Mouse (Mus musculus): Measurements from ENCODE around the gene Nenf.

Gene Nenf

DNA sequence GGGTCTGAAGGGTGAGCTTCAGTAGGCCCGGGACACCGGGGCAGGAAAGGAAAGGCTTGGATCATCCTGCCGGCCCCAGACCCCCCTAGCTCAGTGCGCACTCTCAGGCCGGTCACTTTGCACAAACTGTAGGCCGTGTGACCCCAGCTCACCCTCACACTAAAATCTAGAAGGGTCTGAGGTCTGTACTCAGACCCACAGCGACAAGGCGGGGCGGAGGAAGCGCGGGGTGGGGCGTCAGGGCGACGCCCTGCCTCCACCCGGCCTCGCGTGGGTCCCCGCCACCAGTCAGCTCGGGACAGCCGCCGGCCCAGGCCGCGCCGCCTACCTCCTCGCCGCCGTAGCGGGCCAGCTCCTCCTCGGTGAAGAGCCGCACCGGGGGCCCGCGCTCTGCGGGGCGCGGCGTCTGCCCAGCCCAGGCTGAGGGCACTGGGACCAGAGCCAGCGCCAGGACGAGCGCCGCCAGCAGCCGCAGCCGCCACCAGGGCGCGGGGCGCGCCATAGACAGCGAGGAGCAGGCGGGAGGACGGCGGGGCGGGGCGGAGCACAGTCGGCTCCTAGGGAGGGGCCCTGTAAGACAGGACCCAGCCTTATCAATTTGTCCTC, at the start of gene Nenf:
Gene Nenf (minus strand): TSS at position 604 of the 606 bp plus-strand sequence.
- no peak for DNase-seq (ENCODE audit: low read depth, low spot score)

DNA sequence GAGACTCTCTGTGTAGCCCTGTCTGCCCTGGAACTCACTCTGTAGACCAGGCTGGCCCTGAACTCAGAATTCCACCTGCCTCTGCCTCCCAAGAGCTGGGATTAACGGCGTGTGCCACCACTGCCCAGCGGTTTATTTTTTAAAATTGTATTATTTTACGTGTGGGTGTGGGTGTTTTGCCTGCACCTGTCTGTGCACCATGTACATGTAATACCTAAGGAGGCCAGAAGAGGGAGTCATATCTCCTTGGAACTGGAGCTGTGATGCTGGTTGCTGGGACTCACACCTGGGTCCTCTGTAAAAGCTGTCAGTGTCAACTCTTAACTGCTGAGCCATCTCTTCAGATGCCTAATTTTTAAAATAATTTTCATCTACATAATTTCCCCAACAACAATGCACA, 46.5 kb upstream of the Nenf start:
- no peak for DNase-seq (ENCODE audit: low read depth, low spot score)

DNA sequence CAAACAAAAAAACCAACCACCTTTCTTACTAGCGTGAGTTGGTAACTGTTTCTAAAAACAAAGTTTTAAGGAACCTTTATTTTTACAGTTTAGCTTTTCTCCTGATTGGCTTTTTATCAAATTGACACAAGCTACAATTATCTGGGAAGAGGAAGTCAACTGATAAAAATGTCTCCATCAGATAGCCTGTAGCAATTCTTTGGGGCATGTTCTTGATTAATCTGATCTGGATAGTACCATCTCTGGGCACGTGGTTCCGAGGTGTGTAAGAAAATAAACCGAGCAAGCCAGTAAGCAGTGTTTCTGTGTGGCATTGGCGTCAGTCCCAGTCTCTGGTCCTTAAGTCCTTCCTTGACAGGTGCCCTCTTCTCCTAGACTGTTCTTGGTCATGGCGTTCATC, 44.4 kb upstream of the Nenf start:
- DNase-seq (ENCODE audit: low read depth, low spot score): no peak

DNA sequence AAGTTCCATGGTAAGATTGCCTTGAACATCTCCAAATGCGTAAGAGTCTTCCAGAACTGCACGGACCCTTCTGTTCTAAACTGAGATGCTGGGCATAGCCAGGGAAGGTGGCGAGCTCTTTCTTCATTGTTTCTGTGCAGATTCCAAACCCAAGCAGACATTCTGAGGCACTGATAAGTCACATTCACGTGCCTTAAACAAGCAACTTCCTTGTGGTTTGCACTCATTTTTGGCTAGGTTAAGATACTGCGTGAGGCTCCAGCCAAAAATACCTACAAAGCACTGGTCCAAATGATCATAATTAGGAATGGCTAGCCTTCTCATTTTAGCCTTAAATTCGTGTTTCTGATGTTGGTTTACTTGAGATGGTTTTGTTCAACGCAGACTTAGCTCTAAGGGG, 41.5 kb upstream of the Nenf start:
- DNase-seq (ENCODE audit: low read depth, low spot score): no peak

DNA sequence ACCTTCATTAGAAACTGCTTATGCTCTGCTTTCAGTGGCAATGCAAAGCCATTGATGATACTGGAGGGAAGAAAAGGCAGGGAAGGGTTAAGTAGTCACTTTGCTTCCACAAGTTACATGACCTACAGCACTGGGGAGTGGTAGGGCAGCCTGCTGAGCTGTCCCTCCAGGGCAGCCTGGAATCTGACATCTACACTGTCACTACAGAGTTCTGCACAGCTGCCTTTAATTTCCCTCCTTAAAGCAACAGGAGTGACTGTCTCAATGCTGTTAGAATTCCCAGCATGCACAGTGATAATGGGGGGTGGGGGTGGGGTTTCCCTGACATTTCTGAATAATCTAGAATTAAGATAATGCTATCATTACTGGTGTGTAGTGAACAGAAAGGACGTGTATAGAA, 38.9 kb upstream of the Nenf start:
- no peak for DNase-seq (ENCODE audit: low read depth, low spot score)

DNA sequence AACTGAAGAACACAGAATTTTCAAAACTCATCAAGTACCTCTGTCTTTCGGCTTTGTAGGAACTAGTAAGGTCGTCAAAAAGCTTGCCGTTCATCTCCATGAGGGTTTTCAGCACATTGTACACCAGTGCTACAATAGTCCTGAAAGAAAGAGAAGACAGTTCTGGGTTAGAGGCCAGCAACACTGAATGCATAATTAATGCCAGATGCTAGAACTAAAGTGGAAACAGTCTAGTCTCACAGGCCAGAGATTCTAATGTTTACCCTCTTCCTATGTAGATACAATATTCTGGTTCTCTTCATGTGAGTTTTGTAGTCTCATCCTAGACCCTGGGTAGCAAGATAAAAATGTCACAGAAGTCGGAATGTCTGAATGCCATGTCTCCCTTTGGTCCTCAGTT, 35.8 kb upstream of the Nenf start:
- DNase-seq (ENCODE audit: low read depth, low spot score): no peak

DNA sequence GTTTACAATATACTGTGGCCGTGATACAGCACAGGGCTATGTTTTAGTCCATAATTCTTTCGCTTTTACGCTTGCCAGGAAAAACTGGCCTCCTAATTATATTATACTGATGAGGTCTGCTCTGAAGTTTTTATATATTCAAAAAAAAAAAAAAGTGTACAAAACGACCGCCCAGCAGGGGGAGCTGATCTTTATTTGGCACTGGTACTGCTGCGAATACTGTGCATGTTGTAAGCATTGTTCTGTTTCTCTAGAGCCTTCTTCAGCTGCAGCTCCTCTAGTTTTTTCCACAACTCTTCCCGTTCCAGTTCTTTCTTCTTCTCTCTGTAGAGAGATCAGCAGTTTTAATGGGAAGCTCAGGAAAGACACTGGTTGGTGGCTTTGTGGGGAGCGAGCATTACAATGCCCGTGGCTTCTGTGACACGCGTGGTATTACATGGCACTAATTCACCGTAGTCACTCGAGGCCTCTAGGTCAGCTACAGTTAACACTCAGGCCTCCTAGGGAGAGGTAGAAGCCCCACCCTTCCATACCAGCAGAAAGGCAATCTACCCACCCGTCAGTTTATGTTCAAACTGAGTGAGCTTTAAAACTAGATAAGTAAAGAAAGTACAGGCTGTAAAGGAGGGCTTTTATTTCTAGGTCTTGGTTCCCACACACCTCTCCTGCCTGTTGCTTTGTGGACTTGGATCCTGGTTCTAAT, 34.9 kb upstream of the Nenf start:
- DNase-seq (ENCODE audit: low read depth, low spot score): peak; percentile 12

DNA sequence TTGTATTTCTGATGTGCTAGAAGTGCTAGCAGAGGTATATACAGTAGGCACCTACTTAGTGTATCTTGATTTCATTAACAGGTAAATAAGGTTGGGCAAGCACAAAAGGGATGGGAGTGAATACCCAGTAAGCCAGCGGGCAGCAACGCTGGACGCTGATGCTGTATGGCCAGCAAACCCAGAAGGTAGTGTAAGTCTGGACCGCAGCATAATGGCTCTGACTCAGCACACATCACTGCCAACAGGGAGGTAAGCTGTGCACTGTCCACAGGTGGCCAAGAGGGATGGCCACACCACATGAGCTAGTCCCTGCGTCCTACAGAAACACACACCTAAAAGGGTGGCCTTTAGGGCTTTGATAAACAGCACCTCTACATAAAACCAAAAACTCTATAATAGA, 32.4 kb upstream of the Nenf start:
- DNase-seq (ENCODE audit: low read depth, low spot score): no peak

DNA sequence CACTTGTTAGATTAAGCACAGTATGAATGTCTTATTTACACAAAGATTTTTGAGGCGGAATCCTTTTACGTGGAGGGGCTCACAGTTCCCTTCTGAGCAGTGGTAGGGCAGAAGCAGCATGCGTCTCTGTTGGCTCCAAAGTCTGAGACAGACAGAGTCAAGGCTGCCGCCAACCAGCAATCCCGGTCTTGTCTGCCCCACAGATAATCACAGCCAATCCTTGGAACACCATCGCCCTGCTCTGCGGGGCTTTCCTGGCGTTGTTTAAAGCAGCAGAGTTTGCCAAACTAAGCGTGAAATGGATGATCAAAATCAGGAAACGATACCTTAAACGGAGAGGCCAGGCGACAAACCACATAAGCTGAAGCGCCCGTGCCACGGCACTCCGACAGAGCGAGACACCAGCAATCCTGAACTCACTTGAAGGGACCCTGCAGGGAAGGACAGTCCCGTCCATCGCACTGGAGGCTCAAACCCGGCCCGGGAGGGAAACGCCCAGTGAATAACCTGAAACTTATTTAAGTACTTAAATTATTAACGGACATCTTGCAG, 31.6 kb upstream of the Nenf start:
- no peak for DNase-seq (ENCODE audit: low read depth, low spot score)

DNA sequence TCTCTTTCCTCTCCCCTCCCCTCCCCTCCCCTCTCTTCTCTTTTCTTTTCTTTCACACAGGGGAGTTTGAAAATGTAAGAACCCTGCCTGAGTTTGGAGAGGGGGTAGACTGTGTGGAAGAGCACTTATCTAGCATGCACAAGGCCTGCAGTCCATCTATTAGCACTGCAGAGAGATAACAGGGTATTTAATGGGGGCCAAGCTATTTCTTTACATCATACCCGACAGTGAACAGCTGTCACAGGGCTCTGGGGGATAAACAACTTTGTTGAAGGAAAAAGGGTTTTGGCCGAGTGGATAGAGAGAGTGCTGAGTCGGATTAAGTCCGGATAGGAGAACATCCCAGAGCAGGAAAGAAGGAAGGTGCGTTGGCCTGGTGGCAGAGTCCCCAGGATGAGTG, 31.0 kb upstream of the Nenf start:
- DNase-seq (ENCODE audit: low read depth, low spot score): no peak

DNA sequence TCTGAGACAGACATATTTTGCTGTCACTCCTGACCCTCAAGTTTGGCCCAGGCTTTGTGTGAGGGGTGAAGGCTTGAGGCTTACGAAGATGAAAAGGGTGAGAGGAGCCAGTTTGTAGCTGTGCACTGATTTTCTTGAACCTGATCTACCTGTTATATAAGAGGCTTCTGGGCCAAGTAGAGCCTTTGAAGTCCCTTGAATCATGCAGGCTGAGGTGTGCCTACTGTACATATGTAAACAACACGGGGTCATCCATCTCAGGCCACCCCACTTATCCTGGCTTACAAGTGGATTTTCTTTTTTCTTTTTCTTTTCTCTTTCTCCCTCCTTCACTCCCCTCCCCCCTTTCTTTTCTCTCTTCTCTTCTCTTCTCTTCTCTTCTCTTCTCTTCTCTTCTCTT, 30.6 kb upstream of the Nenf start:
- DNase-seq (ENCODE audit: low read depth, low spot score): no peak

DNA sequence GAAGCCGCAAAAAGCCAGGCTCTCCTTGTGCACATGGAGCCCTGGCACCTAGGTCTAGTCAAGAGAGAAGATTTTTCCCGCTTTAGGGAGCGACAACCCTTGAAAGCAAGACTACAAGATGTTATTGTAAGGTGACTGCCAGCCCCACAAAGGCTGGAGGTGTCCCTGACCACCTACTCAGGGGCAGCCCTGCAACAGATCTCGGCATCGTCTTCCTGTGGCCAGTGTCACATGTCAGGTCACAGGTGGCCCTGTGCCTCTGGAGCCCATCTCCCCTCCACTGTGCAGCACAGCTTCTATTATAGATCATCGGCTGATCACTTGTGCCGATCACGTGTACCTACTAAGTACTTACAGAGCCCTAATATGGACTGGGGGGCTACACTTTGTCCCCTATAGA, 29.6 kb upstream of the Nenf start:
- DNase-seq (ENCODE audit: low read depth, low spot score): no peak

DNA sequence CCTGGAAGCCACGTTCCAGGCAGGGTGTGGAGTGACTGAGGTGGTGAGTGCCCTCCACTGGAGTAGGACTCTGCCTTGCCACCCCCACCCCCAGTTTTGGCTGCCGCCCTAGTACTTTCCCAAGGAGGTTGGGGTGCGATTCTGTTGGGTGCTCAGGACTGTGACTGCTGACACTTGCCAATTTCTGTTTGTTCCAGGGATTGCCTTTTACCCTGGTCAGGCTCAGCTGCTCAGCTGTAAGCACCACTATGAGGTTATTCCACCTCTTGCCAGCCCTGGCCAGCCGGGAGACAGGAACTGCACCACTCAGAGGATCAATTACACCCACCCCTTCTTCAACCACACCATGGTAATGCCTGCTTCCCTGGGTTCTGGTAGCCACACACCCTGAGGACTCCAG, 22.5 kb upstream of the Nenf start:
- DNase-seq (ENCODE audit: low read depth, low spot score): no peak

DNA sequence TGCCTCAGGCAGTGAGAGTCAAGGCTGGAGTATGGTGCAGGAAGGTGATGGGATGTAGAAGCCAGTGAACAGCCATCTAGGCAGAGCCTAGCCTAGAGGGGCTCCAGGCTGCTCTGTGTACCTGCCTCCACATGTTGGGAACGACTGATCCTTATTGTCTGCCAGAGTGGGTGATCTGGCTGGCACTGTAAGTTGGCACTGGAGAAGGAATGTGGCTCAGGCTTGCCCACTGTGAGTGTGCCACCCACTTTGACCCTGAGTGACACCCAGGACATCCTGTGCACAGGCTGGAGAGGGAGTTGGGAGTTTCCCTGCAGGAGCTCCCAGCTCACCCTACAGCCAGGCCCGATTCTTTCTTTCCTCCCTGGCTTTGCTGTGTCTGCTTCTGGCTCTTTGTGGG, 21.9 kb upstream of the Nenf start:
- no peak for DNase-seq (ENCODE audit: low read depth, low spot score)

DNA sequence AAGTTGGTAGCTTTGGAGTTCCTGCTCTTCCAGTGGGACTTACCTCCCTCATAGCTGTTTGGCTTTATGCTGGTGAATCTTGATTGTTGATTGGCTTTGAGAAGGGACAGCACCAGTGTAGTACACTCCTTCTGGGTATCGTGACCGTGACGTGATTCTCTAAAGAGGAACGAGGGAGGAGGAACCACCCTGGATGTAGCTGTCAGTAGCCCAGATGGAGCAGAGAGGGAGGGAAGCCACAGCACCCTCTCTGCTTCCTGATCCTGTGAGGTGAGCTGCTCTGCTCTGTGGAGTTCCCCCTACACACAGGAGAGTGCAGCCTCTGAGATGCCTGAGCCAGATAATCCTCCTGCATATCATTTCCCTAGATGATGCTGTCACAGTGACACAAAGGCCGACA, 16.5 kb upstream of the Nenf start:
- no peak for DNase-seq (ENCODE audit: low read depth, low spot score)

DNA sequence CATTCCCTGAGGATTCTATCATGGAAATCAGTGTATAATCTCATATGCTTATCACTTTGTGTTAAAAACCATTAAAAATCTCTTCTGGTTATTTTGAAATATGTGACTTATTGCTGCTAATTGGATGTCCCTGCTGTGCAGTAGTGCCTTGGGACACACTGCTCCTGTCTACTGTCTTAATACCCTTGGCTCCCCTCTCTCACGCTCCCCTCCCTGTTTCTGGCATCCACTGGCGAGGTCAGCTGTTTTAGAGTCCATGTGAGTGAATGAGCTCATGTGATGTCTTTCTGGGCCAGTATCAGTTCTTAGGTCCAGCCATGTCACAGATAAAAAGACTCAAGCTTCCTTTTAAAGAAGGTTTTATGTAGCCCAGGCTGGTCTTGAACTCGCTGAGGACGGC, 12.4 kb upstream of the Nenf start:
- DNase-seq (ENCODE audit: low read depth, low spot score): no peak

DNA sequence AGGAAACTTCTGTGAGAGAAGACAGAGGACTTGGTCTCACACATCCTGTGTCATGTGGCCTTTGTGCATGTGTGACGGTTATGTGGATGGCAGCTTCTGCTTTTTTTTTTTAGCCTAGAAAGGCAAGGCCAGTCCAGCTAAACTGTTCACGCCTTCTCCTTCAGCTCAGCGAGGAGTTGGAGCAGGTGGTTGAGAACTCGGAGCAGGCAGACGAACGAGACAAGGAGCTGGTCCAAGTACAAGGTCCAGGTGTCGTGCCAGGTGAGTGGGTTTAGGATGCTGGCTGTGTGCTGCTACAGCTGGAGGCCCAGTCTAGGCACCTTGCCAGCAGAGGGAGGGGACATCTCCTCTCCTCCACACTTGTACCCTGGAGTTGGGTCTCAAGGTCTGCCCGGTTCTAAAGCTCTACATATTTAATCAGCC, 10.0 kb upstream of the Nenf start:
- no peak for DNase-seq (ENCODE audit: low read depth, low spot score)

DNA sequence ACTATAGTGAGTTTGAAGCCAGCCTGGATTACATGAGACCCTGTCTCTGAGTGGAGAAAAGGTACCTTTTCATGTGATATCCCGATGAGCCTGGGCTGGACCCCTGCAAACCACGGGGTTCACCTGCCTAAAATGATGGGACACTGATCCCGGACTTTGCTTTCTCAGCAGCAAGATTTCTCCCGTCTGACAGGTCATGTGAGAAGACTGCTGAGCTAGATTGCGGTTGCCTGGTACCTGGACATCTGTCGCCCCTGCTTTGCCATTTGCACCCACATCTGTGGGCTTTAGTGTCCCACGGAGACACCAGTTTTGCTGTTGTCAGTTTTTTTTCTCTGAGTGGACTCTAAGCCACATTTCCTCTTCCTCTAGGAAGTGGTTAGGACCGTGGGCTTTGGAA, 9.3 kb upstream of the Nenf start:
- DNase-seq (ENCODE audit: low read depth, low spot score): no peak

DNA sequence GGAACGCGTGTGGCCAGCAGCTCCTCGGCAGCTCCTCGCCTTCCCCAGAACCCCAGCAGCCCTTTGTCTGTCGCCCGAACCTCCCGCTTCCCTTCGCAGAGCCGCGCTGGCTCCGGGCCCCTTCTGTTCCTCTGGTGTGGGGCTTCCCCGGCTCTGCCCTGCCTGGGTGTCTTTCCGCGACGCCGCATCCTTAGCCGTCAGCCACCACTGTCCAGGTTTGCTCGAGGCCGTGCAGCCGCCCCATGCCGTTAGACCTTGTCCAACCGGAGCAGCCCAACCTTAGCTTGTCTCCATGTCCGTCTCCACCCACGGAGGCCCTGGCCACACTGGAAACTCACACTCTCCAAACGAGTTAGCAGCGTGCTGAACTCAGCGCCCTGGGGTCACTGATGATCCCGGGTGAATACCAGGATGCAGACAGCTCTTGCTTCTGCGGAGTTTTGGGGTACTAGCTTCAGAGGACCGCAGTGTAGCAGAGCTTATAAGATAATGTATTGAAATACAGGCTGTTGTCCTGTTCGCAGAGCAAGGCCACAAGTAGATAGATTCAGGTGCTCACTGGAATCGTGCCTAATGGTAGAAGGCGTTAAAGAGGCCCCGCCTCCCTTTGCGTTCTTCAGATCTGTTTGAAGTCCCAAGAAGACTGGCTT, 8.4 kb upstream of the Nenf start:
- DNase-seq (ENCODE audit: low read depth, low spot score): no peak

DNA sequence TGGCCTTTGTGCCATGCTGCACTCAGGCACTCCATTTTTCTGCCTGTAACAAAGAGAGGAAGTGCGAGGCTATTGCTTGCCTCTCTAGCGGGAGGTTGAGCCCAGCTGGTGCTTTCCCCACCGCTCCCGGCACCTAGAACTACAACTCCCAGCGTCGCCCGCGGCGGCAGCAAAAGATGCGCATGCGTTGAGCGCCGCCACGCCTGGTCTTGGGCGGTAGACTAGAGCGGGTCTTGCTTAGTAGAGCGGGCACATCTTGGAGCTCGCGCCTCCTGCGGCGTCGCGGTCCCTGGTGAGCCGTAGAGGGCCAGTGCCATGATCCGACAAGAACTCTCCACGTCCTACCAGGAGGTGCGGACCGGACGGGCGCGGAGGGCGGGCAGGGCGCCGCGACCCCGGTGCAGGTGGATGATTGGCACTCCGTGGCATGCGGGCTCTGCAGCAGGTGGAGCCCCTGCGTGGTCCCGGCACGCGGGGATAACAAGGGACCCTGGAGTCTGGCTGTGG, 7.8 kb upstream of the Nenf start, which contains the start of gene Tmem206:
Gene Tmem206 (plus strand): TSS at position 187 of the 507 bp plus-strand sequence.
- DNase-seq (ENCODE audit: low read depth, low spot score): peak; percentile 91

DNA sequence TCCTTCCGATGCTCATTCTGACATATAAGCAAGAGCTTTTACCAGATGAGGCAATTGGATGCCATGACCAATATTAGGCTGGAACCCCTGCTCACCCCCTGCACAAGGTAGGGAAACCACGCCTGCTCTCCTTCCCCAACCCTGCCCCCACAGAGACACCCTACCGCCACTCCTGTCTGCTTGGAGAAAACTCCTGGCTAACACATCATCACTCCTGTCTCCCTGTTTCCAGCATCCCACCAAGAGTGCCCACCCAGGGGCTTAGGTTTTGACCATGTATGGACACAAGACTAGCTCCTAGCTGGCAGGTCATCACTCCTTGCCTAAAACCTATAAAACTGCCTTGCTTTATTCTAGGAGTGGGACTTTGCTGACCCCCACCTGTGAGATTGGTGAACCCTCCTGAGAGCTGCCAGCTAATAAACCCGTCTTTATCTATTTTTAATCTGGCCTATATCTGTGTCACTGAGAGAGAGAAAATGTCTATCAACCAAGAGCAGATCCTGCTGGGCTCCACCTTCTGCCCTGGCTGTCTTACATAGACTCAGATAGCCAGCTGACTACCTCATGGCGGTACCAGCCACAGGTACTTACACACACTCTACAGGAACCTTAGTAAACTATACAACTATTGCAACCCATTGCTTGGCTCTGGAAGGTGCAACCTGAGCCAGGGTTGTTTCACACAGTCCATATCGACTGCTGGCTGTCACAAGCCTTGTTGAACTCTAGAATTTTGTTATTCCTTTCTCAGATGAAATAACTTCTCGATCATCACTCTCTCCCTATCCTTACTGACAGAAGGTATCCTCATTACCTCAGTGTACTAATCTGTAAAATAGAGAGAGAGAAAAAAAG, 7.0 kb upstream of the Nenf start:
- no peak for DNase-seq (ENCODE audit: low read depth, low spot score)

DNA sequence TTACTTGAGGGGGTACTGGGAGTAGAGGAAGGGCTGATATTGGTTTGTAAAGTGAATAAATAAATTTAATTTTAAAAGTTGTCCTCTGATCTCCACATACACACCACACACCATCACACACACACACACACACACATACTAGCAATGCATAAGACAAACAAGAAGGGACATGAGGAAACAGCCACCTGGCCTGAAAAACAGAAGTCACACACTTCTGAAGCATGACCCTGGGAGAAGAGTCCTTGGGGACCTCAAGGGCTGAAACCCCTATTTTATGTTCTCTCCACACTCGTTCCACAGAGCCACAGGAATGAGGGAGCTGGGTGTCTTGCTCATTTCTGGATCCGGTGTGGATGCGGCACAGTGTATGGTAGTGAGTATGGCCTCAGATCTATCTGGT, 5.4 kb upstream of the Nenf start:
- DNase-seq (ENCODE audit: low read depth, low spot score): no peak

Measured in brain, embryonic 18.5 days (tissue).